Mouse (Mus musculus): ENCODE data around the gene Gm20908. TPM values are rescaled to one million over a fixed set of nuclear protein-coding genes. Genes with fewer than 3 reads are reported as not detected.
"Not testable (repeated sequence)": the region's sequence is repeated elsewhere in the genome, so short reads cannot be mapped to it uniquely, and the experiment has no call there.

The Gm20908 gene
- not detected in 2 replicates for polyA plus RNA-seq (2015; fragmentation: Nextera tagmentation; extraction: Ambion mirVana)

DNA sequence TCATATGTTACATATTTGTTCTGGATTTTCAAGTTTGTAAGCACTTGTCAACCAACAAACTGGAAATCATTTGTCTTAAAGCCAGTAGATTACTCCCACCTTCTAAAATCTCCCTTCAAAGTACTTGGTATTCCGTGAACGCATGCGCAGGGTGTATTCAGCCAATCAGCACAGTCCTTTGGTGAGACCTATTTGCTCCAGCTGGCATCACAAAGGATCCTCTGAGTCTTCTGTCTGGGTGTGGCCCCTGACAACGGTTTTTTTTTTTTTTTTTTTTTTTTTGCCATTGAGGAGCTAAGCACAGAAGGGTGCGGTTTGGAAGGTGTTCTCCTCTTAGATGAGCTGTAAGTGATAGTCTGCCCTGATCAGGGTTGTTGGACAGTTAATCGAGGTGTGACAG lies at the start of gene Gm20908:
TSS of gene Gm20908 (plus strand) at position 301 of the 400 bp plus-strand sequence.
- H3K4me2 ChIP-seq; H3K36me3 ChIP-seq (replicated peaks); H3K4me1 ChIP-seq; ATAC-seq (replicated peaks); H3K27ac ChIP-seq; H3K9me3 ChIP-seq; H3K4me3 ChIP-seq; H3K27me3 ChIP-seq (replicated peaks); H3K9ac ChIP-seq: not testable (repeated sequence)
- WGBS: no CpG with 5 or more reads among the region's 6 CpGs
